Mouse (Mus musculus) right cerebral cortex, postnatal 36 days (tissue): ENCODE results near the gene Tpcn1.
A peak's percentile ranks its signal among the peaks of the same experiment; 100 is the strongest.

ENCODE experiments used
- DNase-seq, 2 experiments: peaks; one replicate each; pipeline ENCODE4 v3.0.0; 2022; ENCODE audit warnings: low spot score in 2 of 2, mixed read lengths in 1 of 2

The Tpcn1 gene

DNA sequence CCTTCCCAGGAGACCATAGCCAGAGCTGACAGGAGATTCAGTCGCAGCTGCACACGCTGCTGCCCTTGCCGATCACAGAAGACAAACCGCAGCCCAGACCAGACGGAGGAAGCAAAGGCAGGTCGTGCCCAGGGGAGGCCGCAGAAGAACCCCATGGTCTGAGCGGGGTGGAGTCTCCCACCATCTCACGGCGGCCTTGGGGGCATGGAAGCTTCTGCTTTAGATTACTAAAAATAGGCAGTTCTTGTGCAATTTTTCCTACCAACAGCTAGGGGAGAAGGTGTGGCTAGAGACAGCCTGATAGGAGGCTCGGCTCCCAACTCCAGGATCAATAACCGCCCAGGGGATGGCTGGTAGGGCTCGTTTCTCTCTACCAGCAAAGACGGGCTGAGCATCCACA lies 29.7 kb downstream of the Tpcn1 start:
- DNase-seq = no peak

DNA sequence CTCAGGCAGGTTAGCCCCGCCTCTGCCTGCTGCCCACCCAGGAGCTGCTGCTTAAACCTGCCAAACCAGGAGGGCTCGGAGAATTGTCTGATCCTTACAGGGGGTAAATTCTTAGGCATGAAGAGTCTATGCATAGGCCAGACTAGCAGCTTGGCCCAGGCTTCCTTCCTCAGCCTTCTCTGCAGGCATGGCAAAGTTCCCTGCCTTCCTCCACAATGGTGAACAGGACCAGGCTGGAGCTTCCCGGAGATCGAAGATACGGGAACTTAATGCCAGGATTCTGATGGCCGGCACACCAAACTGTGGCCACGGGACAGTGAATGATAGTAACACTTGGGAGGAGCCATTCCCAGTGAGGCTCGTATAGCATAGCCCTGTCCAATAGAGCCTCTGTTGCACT lies 30.4 kb downstream of the Tpcn1 start:
- DNase-seq = no peak

DNA sequence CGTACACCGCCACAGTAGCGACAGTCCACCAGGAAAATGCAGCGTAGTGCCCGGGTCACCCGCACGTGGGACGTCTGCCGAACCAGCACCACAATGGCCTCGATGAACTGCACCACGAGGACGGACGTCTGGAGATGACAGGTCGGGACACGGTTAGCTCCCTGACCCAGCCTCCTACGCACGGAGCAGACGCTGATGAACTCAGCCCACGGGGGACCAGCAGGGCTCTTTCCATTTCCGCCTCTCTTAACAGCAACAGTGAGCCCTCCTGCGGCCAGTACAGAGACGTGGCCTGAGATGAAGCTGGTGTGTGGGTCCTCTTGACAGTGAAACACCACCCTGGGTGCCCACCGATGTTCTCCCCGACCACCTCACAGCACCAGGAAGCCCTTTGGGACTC lies 32.6 kb downstream of the Tpcn1 start:
- DNase-seq = no peak

DNA sequence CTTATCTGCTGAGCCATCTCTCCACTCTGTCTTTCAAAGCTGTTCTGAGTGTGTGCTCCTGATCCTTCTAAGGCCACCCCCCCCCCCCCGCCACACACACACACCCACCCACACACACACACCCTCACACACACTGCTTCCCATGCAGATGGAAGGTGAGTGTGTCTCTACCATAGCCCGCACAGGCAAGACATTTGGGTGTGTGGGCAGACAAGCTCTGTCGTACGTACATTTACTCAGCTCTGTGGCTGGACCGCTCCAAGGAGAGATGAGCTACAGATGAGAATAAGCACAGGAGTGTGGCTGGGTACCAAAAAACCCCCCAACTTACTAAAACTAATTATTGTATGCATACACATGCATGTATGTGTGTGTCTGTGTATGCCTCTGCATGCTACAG lies 37.8 kb downstream of the Tpcn1 start:
- DNase-seq = peak in 1 of 2 experiments; percentile 48

DNA sequence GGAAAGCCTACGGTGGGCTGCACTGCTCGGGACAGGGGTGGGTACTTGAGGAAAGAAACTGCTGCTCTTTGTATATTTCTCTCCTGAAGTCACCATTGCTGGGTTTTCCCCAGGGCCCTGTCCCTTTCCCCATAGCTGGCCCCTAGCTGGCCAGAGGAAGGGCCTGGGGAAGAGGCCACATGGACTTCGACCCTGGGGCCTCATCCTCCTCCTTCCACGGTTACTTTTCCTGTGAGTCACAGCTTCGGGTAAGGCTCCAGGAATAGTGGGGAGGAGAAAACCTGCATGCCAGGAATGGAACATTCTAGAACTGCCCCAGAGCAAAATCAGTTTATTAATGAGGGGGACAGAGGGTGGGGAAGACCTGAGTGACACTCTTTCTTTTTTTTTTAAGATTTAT lies 38.3 kb downstream of the Tpcn1 start:
- DNase-seq = no peak

DNA sequence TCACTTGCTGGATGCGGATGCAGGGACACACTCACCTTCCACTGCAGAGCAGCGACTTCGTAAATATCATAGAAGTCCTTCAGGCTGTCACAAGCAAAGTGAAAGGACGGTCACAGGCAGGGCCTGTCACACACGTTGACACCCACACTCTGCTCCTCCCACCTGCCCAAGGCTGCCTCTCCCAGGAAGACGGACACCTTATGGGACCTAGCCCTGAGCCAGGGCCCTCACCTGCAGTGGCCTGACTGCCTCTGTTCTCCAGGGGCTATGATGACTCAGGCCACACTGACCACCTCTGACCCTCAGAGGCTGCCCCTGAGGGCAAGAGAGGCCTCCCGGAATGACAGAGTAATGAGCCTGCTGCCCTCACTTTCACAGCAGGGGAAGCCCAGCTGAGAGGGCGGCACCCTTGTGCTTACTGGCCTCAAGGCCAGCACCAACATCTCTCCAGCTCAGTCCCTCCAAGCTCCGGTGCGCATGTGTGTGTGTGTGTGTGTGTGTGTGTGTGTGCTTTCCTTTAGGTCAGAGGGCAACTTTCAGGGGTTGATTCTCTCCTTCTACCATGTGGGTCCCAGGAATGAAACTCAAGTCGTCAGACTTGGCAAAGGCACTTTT lies 40.1 kb downstream of the Tpcn1 start:
- no peak for DNase-seq

DNA sequence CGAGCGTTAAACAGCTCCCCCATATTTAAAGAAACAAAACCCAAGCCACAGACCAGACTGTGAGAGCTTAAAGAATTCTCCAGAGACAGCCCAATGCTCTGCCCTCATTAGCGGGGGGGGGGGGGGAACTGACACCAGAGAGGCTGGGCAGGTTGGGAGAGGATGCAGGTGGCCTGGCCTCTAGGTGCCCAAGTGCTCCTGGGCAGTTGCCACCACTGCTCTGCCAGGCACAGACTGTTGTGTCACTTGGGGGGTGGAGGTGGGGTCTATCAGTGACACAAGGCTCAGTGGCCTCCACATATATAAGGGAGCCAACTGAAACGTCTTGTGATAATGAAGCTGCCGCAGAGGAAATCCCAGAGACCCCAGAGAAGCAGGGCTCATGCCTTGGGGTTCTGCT lies 51.8 kb downstream of the Tpcn1 start:
- no peak for DNase-seq

DNA sequence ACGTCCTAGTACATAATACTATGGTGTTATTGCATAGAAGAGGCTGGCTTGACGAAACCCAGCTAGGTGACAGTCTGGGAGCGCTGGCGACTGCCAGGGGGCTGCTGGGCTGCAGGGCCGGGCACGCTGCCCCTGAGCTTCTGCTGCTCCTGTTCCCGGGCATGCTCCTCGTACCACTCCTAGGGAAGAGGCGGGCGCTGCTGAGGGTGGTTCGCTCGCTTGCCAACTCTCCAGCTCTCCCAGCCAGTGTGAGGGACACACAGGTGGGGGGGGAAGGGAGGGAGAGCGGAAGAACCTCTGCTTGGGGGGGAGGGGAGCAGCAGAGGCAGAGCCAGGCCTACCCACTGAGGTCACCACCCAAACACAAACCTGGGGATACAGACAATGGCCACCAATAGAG lies 52.4 kb downstream of the Tpcn1 start:
- peak; percentile 45 to 60 for DNase-seq

DNA sequence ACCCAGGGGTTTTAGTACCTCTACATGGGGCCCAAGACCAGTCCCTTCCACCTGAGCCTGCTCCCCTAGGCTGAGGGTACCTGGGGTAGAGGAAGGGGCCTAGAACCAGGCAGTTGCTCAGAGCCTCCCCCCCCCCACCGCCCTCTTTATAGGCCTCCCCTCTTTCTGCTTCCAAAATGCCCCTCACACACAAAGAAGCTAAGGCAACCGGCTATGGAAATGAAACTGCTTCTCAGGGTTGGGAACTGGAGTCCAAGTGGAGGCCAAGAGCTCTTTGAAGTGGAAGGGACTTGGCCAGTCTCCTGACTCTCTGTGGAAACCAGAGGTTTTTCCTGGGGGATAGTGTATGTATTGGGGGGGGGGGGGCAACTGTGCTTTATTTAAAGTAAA lies 53.8 kb downstream of the Tpcn1 start:
- DNase-seq = no peak

DNA sequence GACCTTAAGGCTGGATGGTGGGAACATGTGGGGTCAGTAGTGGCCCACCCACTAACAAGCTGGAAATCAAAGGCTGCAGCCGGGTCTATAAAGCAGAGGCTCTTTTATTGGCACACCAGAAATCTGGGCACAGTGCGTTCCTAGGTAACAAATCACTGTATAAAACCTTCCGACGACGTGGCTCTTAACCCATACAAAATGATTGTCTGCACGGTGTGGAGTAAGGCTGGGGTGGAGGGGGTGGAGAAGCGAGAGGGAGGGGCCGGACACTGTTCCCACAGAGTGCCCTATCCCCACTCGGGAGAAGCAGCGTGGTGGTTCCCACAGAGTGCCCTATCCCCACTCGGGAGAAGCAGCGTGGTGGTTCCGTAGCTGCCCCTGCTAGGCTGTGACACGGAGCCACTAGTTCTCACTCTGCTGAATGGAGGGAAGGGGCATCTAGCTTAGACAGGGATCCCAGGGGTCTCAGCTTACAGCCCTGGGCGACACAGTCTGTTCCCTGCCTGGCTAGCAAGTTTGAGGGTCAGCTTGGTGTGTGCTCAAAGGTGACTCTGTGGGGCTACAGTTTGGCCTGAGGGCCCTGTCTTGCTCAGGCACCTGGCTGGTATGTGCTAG lies 54.3 kb downstream of the Tpcn1 start:
- DNase-seq = no peak

DNA sequence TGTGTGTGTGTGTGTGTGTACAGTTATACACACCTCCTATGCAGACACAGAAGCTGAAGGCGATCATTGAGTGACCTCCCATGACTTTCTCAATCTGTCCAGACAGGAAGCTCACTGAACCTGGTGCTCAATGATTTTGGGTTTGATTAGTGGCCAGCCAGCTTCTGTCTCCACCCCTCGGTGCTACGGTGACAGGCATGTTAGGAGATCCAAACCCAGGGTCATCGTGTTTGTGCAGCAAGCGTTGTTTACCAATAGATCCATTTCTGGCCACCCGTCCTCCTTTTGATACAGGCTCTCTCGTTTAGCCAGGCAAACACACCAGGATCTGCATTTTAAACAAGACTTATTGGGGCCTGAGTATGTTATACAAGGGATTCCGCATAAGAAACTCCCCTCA lies 56.8 kb downstream of the Tpcn1 start:
- no peak for DNase-seq

DNA sequence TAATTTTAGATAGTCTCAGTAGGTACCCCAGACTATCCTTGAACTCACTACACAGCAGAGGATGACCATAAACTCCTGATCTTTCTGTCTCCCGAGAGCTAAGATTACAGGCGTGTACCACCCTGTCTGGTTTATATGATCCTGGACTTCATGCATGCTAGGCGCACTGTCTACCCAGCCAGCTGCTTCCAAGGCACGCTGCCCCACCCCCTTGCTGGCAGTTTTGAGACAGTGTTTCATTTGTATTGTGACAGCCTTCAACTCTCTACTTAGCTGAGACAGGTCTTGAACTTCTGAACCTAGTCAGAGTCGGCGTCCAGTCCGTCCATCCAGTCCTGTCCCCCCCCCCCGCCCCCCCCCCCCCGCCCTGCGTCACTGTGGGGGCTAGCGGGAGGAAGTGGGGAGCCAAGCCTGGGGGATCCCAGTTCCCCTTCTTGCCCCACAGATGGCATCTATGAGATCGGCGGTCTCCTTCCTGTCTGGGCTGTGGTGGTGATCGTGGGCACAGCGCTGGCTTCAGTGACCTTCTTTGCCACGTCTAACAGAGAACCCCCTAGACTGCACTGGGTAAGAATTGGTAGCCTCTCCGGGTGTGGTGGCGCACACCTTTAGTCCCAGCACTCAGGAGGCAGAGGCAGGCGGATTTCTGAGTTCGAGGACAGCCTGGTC lies 61.0 kb downstream of the Tpcn1 start:
- no peak for DNase-seq

DNA sequence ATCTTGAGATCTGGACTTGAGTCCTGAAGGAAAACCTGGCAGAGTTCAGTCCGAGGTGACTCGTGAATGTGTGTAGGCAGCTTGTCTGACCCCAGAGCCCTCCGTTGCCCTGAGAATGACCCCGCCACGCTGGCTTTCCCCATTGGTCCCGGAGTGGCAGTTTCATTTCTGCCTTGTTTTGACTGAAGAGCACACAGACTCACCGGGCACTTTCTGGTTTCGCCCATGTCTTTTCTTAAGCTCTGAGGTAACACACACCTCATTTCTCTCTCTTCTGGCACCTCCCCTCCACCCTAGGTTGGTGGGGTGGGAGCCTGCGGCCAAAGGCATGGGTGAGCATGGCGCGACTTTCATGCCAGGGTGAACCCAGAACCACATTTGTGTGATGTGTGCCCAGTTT lies 62.2 kb downstream of the Tpcn1 start:
- no peak for DNase-seq

DNA sequence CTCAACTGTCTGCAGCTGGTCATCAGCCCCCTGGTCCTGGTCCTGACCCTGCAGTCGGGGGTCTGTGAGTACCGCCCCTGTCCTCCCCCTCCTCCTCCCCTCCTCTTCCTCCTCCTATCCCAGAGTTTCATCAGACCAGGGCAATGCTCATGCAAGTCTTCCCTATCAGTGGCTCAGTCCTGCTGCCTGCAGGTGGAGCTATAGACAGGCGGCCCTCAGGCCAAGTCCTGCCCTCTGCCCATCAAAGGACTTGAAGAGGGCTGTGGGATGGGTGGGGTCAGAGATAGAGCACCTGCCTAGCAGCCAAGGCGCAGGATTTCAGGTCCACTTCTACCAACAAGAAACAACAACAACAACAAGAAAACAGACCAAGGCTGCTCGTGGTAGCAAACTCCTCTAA lies 62.7 kb downstream of the Tpcn1 start:
- no peak for DNase-seq

DNA sequence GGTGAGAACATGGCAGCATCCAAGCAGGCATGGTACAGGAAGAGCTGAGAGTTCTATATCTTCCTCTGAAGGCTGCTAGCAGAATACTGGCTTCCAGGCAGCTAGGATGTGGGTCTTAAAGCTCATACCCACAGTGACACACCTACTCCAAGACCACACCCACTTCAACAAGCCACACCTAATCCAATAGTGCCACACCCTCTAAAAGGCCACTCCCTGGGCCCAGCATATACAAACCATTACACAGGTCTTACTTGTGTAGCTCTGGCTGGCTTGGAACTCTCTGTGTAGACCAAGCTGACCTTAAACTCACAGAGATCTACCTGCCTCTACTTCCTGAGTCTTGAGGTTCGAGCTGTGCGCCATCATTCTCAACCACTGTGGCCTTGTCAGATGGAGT lies 63.7 kb downstream of the Tpcn1 start:
- no peak for DNase-seq

DNA sequence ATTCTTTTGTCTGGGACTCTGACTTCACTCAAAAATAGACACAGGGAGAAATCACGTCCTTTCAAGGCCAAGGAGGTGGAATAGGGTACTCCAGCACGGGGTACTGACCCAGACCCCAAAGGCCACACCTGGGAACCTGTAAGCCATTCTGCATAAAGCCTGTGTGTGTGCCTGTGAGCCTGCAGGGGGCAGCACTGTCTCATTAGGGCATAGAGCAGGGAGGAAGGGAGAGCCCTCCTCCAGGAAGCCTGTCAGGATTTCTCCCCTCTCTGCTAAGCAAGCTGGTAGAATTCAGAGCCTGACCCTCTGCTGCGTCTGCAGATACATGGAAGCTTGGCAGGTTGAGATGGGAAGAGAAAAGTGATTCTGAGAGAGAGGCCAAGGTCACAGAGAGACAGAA lies 65.8 kb downstream of the Tpcn1 start:
- DNase-seq = no peak

DNA sequence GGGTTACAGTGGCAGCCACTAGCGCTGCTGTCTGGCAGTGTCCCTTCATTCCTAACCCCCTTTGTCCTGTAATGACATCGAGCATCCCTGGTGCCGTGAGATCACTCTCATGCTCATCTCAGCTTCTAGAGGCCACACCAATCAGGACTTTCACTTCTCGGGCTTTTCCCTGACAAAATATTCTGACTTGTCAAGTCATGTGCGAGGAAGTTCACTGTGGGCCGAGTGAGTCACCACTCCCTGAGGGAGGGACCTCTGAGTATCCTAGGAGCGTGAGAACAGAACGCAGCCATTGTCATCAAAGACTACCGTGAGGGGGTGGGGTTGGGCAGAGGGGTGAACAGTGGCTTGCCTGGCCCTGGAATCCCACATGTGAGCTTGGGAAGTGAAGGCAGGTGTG lies 70.9 kb downstream of the Tpcn1 start:
- DNase-seq = no peak

DNA sequence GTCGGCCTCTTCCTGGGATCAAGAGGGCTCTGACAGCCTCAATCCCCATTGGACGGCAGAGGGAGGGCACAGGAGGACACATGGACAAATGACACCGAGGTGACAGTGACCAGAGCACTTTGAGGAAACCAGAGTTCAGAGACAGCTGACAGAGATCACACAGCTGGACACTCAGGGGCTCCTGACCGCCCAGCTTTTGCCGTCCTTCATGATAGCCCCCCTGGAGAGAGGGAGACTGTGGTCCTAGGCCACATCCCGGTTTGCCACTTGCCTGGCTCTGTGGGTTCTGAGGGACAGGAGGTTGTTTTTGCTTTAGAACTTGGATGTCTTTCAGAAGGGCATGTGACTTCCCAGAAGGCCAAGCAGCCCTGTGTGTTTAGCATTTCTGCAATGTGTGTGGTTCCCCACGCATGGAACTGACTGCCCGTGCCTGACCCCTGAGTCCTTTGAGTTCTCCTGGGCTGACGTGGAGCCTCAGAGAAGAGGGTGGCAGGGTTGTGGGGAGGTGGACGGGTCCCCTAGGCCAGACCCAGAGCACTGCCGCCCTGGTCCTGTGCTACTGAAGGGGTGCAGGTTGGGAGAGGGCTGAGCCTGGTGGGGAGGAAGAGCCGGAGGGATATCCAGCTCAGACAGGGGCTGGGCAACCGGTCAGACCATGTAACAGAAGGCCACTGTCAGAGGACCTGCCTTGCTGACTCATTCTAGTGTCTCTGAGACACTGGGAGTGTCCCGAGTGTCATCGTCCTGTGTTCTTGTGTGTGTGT lies 72.1 kb downstream of the Tpcn1 start:
- no peak for DNase-seq

DNA sequence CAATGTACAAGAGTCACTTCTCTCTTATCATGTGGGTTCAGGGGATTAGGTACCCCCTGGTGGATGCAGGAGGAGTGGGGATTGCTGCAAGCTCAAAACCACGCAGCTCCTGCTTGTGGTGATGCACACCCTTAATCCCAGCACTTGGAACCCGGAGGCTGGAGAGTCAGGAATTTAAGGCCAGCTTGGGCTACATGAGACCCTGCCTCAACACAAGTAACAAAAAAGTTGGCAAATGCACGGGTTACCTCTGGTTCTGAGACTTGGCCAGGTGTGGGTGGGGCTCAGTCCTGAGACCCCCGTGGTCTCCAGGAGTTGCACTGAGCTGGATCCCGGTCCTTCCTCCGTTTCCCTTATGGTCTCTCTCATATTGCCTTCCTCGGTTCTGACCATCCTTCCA lies 73.0 kb downstream of the Tpcn1 start:
- DNase-seq = no peak

DNA sequence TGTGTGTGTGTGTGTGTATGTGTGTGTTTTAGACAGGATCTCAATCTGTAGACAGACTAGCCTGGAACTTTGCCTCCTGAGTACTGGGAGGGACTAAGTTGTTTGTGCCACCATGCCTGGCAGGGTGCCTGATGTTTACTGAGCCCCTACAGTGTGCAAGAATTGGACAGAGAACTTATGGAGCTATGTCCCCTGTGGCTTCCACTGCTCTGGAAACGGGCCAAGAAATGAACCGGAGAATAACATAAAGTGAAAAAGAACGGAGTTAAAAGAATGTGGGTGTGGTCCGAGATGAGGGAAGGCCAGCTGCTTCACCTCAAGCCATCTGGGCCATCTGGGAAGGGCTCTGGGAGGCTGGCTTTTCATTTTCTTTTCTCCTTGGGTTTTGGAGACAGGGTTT lies 73.7 kb downstream of the Tpcn1 start:
- DNase-seq = no peak

DNA sequence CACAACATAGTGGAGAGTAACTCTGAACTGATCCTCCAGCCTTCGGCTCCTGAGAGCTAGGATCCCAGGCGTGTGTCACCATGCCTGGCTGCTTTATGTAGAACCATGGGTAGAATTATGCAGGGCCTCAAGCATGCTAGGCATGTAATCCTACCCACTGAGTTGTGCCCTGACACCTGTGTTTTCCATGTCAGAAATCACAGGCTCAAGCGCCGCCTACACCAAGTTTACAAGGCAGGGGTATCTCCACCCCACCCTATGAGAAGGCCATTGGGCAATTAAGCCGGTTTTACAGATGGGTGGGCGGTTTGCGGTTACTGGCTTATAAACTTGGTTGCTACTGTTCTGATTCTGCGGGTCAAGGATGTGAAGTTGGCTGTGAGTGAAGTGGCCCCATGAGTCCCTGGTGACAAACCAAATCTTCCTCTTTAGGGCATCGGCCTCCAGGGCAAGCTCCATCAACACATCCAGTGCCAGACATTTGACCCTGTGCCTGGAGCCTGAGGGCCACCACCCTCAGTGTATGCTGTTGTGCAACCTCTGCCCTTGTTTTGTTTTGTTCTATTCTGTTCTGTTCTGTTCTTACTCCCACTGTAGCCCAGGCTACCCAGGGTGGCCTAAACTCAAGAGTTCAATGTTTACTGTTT lies 74.3 kb downstream of the Tpcn1 start:
- DNase-seq = no peak

DNA sequence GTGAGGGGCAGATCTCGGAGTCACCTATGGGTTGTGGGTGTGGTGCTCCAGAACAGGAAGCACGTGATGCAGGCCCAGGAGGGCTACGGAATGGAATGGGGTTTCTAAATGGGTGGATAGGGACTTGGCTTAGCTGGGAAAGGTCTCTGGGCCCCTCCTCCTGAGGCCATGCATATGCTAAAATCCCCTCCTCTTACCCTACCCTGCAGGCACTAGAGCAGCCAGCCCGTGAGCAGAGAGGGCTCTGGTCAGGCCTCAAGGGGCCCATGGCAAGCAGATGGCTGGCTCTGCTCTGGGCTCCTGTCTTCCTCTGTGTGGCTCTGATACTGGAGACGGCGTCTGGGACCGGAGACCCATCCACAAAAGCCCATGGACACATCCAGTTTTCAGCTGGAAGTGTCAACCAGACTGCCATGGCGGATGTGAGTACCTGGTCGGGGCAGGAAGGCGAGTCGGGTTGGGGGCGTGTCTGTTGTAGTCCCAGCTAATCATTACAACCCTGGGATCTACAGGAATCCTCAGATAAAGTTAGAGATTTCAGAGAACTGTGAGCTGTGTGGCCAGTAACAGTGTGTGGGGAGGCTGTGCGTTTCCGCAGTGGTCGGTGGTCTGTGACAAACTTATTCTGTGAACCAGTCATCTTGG lies 75.4 kb downstream of the Tpcn1 start:
- no peak for DNase-seq
